Mouse (Mus musculus) G1E (cell line): ENCODE measurements around the gene Ccdc82. TPM values are rescaled to one million over a fixed set of nuclear protein-coding genes. Genes with fewer than 3 reads are reported as not detected.

ENCODE experiments used
- ATAC-seq: 2 replicates; pipeline ENCODE4 v1.8.0; 2016; ENCODE audit warnings: mild to moderate bottlenecking; ENCODE audit not compliant: insufficient number of reproducible peaks, poor library complexity, low FRiP score, severe bottlenecking; ENCODE audit errors: extremely low read depth
- DNase-seq: peaks from one replicate; pipeline ENCODE4 v3.0.0; 2012; ENCODE audit warnings: low spot score
- H3K27me3 ChIP-seq: 2 replicates; pipeline ENCODE4 v1.6.1; 2012; ENCODE audit warnings: mild to moderate bottlenecking, low read length, inconsistent platforms; ENCODE audit not compliant: insufficient read depth
- H3K36me3 ChIP-seq: replicated peaks from 2 replicates; pipeline ENCODE3; 2012; ENCODE audit warnings: mild to moderate bottlenecking, inconsistent platforms
- H3K4me1 ChIP-seq: 2 replicates; pipeline ENCODE4 v1.6.1; 2012; ENCODE audit warnings: low read depth, low read length, inconsistent platforms, mixed read lengths; ENCODE audit not compliant: insufficient read depth
- H3K4me3 ChIP-seq: 2 replicates; pipeline ENCODE4 v1.5.1; 2012; ENCODE audit warnings: low read depth, mild to moderate bottlenecking, inconsistent platforms, low read length, moderate library complexity, mixed read lengths
- H3K9me3 ChIP-seq: replicated peaks from 2 replicates; pipeline ENCODE4 v1.6.1; 2012; ENCODE audit warnings: inconsistent platforms
- CTCF ChIP-seq: IDR thresholded peaks from 2 replicates; pipeline ENCODE4 v1.5.1; 2012; ENCODE audit warnings: low read depth, low read length, inconsistent platforms, mixed read lengths
- GATA1 ChIP-seq: IDR thresholded peaks from 2 replicates; pipeline ENCODE4 v1.6.1; 2012; ENCODE audit warnings: borderline replicate concordance, low read length, inconsistent platforms, mixed read lengths
- GATA2 ChIP-seq: IDR thresholded peaks from 2 replicates; pipeline ENCODE4 v1.6.1; 2012; ENCODE audit warnings: low read depth, low read length, inconsistent platforms, borderline replicate concordance
- POLR2AphosphoS5 ChIP-seq: IDR thresholded peaks from 2 replicates; pipeline ENCODE4 v1.6.1; 2012; ENCODE audit warnings: low read depth, low read length, inconsistent platforms; ENCODE audit not compliant: insufficient replicate concordance
- TAL1 ChIP-seq: conservative IDR thresholded peaks from 2 replicates; pipeline ENCODE4 v1.6.1; 2012; ENCODE audit warnings: low read depth, low read length, inconsistent platforms, mixed read lengths
- polyA plus RNA-seq: library from polyadenylated mRNA; stranded (reverse); fragments of >175 nt; gene quantifications from 2 replicates; pipeline ENCODE4 v1.2.3, GENCODE M21; 2012
- total RNA-seq, 2 experiments: library from RNA; stranded (forward) in 1 of 2; stranded (reverse) in 1 of 2; fragments of 200-1000 nt in 1 of 2; fragments of >200 nt in 1 of 2; fragmentation: Nextera tagmentation in 1 of 2; gene quantifications; 2 replicates each; pipeline ENCODE4 v1.2.3; 2014 to 2017

The Ccdc82 gene
- total and polyA plus RNA-seq, 3 experiments: 3.6 to 74.6 (median 59.1) TPM

- TF ChIP-seq GATA1 (no peak), TAL1 (peak; percentile 63; the same call in 1 of the 2 replicates)
- Histone ChIP-seq H3K27me3 (no peaks in the 10 kb centered on the region), H3K4me3 (peak within 1 kb of the TSS; percentile 73), H3K9me3 (no peaks in the 10 kb centered on the region), H3K36me3 (peaks cover 8% of the 10 kb centered on the region), H3K4me1 (peaks cover 56% of the 10 kb centered on the region)
- DNase-seq (peak; percentile 38), ATAC-seq (peak; percentile 67)
These were observed 51.1 kb downstream of the Ccdc82 start, which contains the start of gene Maml2 for GRCm38 (mm10) chr9:13297668-13298512. Maml2 (plus strand) TSS chr9:13297957.

DNA sequence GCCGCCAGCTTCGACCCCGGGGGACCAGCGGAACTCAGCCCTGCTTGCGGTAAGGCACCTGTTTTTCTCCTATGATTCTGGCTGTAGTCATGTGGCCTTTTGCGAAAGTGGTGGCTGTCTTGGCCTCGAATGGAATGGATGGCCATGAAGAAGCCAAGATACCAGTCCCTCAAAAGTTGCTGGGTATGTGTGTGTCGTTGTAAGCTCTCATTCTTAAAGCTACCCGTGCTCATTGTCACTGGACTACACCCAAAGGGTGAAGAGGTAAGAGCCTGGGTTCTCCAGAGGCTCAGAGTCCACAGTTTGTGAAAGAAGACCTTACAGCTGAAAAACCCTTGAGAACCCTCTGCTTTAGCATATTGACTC is 51.7 kb downstream of the Ccdc82 start:
- DNase-seq (no peak), ATAC-seq (no peak)
- Histone ChIP-seq H3K36me3 (peaks cover 5% of the 10 kb centered on the region), H3K27me3 (no peaks in the 10 kb centered on the region), H3K4me1 (peaks cover 60% of the 10 kb centered on the region), H3K9me3 (no peaks in the 10 kb centered on the region), H3K4me3 (peak overlapping the region; percentile 73)
- TF ChIP-seq CTCF: no peak
- no peak for TF ChIP-seq TAL1
- no peak for TF ChIP-seq GATA1

- TF ChIP-seq TAL1 (no peak), GATA1 (no peak), CTCF (no peak), GATA2 (no peak), POLR2AphosphoS5 (no peak)
- H3K36me3 ChIP-seq: peaks cover 5% of the 10 kb centered on the region
- DNase-seq (no peak), ATAC-seq (no peak)
- peaks cover 66% of the 10 kb centered on the region for H3K4me1 ChIP-seq
- no peaks in the 10 kb centered on the region for H3K27me3 ChIP-seq
- H3K9me3 ChIP-seq: no peaks in the 10 kb centered on the region
- H3K4me3 ChIP-seq: no peak overlapping the region
These were observed 52.4 kb downstream of the Ccdc82 start for GRCm38 (mm10) chr9:13299190-13299589.

DNA sequence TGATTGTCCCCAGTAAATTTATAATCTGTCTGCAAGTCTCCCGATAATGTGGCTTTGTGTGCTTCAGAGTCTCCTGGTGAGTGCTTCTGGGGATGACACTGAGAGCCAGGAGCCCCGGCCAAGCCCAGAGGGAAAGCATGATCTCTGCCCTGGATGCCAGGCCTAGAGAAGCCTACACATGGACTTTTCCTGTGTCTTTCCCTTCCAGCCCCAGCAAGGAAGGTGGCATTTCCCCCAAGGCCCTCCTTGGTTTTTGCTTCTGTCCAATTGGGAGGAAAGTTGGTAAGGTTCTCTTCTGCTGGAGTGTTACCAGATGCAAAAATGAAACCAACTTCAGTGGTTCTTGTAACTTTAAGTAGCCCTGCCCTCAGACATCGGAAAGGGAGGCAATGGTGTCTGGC is 53.3 kb downstream of the Ccdc82 start:
- peaks cover 5% of the 10 kb centered on the region for H3K36me3 ChIP-seq
- TF ChIP-seq TAL1: no peak
- no peak for TF ChIP-seq CTCF
- TF ChIP-seq GATA1: no peak
- TF ChIP-seq GATA2: no peak
- no peak for TF ChIP-seq POLR2AphosphoS5
- H3K4me1 ChIP-seq: peaks cover 66% of the 10 kb centered on the region
- no peaks in the 10 kb centered on the region for H3K9me3 ChIP-seq
- ATAC-seq (no peak), DNase-seq (no peak)
- H3K27me3 ChIP-seq: no peaks in the 10 kb centered on the region
- no peak overlapping the region; the same call in 1 of the 2 replicates for H3K4me3 ChIP-seq

GRCm38 (mm10) chr9:13300891-13301782 is 54.4 kb downstream of the Ccdc82 start:
- no peak for ATAC-seq
- Histone ChIP-seq H3K4me3 (no peak overlapping the region), H3K9me3 (no peaks in the 10 kb centered on the region), H3K4me1 (peaks cover 64% of the 10 kb centered on the region), H3K27me3 (no peaks in the 10 kb centered on the region), H3K36me3 (peaks cover 5% of the 10 kb centered on the region)
- DNase-seq: no peak
- TF ChIP-seq GATA1: no peak
- TF ChIP-seq GATA2: no peak
- TF ChIP-seq POLR2AphosphoS5: no peak
- TF ChIP-seq TAL1: no peak
- no peak for TF ChIP-seq CTCF

- H3K4me3 ChIP-seq: no peak overlapping the region
These were observed 55.5 kb downstream of the Ccdc82 start for GRCm38 (mm10) chr9:13302183-13302825.

More at GRCm38 (mm10) chr9:13302183-13302825, 55.5 kb downstream of the Ccdc82 start:
- Histone ChIP-seq H3K36me3 (peaks cover 5% of the 10 kb centered on the region), H3K4me1 (peaks cover 57% of the 10 kb centered on the region), H3K9me3 (no peaks in the 10 kb centered on the region), H3K27me3 (no peaks in the 10 kb centered on the region)
- ATAC-seq (no peak), DNase-seq (no peak)
- TF ChIP-seq GATA2 (no peak), POLR2AphosphoS5 (no peak), TAL1 (no peak), GATA1 (no peak), CTCF (no peak)
